Mouse (Mus musculus) C2C12 (cell line): Measurements from ENCODE around the gene Rbfox3. TPM values are rescaled to one million over a fixed set of nuclear protein-coding genes. Genes with fewer than 3 reads are reported as not detected.

Experiments
- H3K27me3 ChIP-seq: one replicate; pipeline ENCODE4 v1.6.1; 2011; ENCODE audit not compliant: control insufficient read depth, insufficient read depth, insufficient read length
- H3K36me3 ChIP-seq: one replicate; pipeline ENCODE4 v1.6.1; 2011; ENCODE audit not compliant: control insufficient read depth, insufficient read depth
- H3K4me3 ChIP-seq: one replicate; pipeline ENCODE4 v1.5.1; 2011; ENCODE audit warnings: mild to moderate bottlenecking, control low read depth; ENCODE audit not compliant: poor library complexity, insufficient read depth, severe bottlenecking
- H3K79me2 ChIP-seq: one replicate; pipeline ENCODE4 v1.6.1; 2011; ENCODE audit not compliant: control insufficient read depth, insufficient read depth
- H3K79me3 ChIP-seq: one replicate; pipeline ENCODE4 v1.6.1; 2011; ENCODE audit warnings: low read depth, control low read depth
- H3ac ChIP-seq: one replicate; pipeline ENCODE3; 2011; ENCODE audit warnings: low read depth; ENCODE audit not compliant: control insufficient read depth, insufficient read length
- CEBPB ChIP-seq: IDR thresholded peaks from one replicate; pipeline ENCODE4 v1.6.1; 2011; ENCODE audit warnings: low read depth, mild to moderate bottlenecking, control low read depth, moderate library complexity
- CTCF ChIP-seq: IDR thresholded peaks from one replicate; pipeline ENCODE4 v1.5.1; 2011; ENCODE audit not compliant: control insufficient read depth, insufficient read depth, insufficient read length
- FOSL1 ChIP-seq: IDR thresholded peaks from one replicate; pipeline ENCODE4 v1.8.0; 2011; ENCODE audit warnings: mild to moderate bottlenecking, low read length; ENCODE audit not compliant: poor library complexity, insufficient read depth, severe bottlenecking
- MAX ChIP-seq: IDR thresholded peaks from one replicate; pipeline ENCODE4 v1.6.1; 2011; ENCODE audit warnings: mild to moderate bottlenecking, control low read depth
- MYOD1 ChIP-seq: IDR thresholded peaks from one replicate; pipeline ENCODE4 v1.6.1; 2011; ENCODE audit warnings: low read depth; ENCODE audit not compliant: control insufficient read depth, insufficient read length
- MYOG ChIP-seq: IDR thresholded peaks from one replicate; pipeline ENCODE4 v1.6.1; 2011; ENCODE audit not compliant: control insufficient read depth, insufficient read length; ENCODE audit errors: extremely low read depth
- USF1 ChIP-seq: IDR thresholded peaks from one replicate; pipeline ENCODE4 v1.6.1; 2011; ENCODE audit warnings: low read depth, mild to moderate bottlenecking, control low read depth, moderate library complexity
- polyA plus RNA-seq: library from polyadenylated mRNA; unstranded; fragments of >200 nt; fragmentation: generic; extraction: Trizol; gene quantifications from one replicate; pipeline ENCODE4 v1.2.1, GENCODE M21; 2012; ENCODE audit warnings: missing spikeins

Gene Rbfox3
- polyA plus RNA-seq, 1 experiment: not detected

GRCm38 (mm10) chr11:118896032-118896675 lies 15.2 kb downstream of the Rbfox3 start:
- Histone ChIP-seq H3K79me3 (no peaks in the 10 kb centered on the region), H3K79me2 (no peaks in the 10 kb centered on the region), H3K36me3 (no peaks in the 10 kb centered on the region), H3K27me3 (peaks cover 88% of the 10 kb centered on the region), H3K4me3 (no peak overlapping the region), H3ac (no peak overlapping the region)
- TF ChIP-seq CTCF: no peak
- no peak for TF ChIP-seq MAX
- TF ChIP-seq USF1: no peak
- TF ChIP-seq MYOD1: no peak
- no peak for TF ChIP-seq CEBPB
- TF ChIP-seq MYOG: no peak
- TF ChIP-seq FOSL1: no peak

- H3K4me3 ChIP-seq: no peak overlapping the region
- no peak overlapping the region for H3ac ChIP-seq
- peaks cover 86% of the 10 kb centered on the region for H3K27me3 ChIP-seq
- H3K79me2 ChIP-seq: no peaks in the 10 kb centered on the region
- no peaks in the 10 kb centered on the region for H3K79me3 ChIP-seq
- no peak for TF ChIP-seq MYOG
- TF ChIP-seq CEBPB: no peak
- no peak for TF ChIP-seq MYOD1
- TF ChIP-seq USF1: no peak
- no peak for TF ChIP-seq FOSL1
- no peak for TF ChIP-seq MAX
- TF ChIP-seq CTCF: no peak
- H3K36me3 ChIP-seq: no peaks in the 10 kb centered on the region
Measured at GRCm38 (mm10) chr11:118894835-118895234, 16.6 kb downstream of the Rbfox3 start.

- Histone ChIP-seq H3K36me3 (no peaks in the 10 kb centered on the region), H3K79me3 (no peaks in the 10 kb centered on the region), H3K79me2 (no peaks in the 10 kb centered on the region), H3ac (no peak overlapping the region), H3K27me3 (peaks cover 86% of the 10 kb centered on the region), H3K4me3 (no peak overlapping the region)
- TF ChIP-seq MYOG (no peak), CEBPB (no peak), FOSL1 (no peak), USF1 (no peak), MYOD1 (no peak), MAX (no peak), CTCF (no peak)
Measured at GRCm38 (mm10) chr11:118894196-118894595, 17.2 kb downstream of the Rbfox3 start.

GRCm38 (mm10) chr11:118892876-118893275 lies 18.5 kb downstream of the Rbfox3 start:
- H3K4me3 ChIP-seq: no peak overlapping the region
- H3K36me3 ChIP-seq: no peaks in the 10 kb centered on the region
- no peak overlapping the region for H3ac ChIP-seq
- H3K27me3 ChIP-seq: peaks cover 82% of the 10 kb centered on the region
- no peak for TF ChIP-seq USF1
- TF ChIP-seq CEBPB: no peak
- TF ChIP-seq FOSL1: no peak
- TF ChIP-seq MYOD1: no peak
- TF ChIP-seq MAX: no peak
- TF ChIP-seq CTCF: no peak
- TF ChIP-seq MYOG: no peak
- no peaks in the 10 kb centered on the region for H3K79me2 ChIP-seq
- H3K79me3 ChIP-seq: no peaks in the 10 kb centered on the region

GRCm38 (mm10) chr11:118891516-118891915 lies 19.9 kb downstream of the Rbfox3 start:
- H3K79me3 ChIP-seq: no peaks in the 10 kb centered on the region
- no peak overlapping the region for H3K4me3 ChIP-seq
- H3K36me3 ChIP-seq: no peaks in the 10 kb centered on the region
- no peaks in the 10 kb centered on the region for H3K79me2 ChIP-seq
- H3K27me3 ChIP-seq: peaks cover 68% of the 10 kb centered on the region
- H3ac ChIP-seq: no peak overlapping the region
- TF ChIP-seq MAX (no peak), MYOG (no peak), MYOD1 (no peak)

- Histone ChIP-seq H3K79me3 (no peaks in the 10 kb centered on the region), H3ac (no peak overlapping the region), H3K79me2 (no peaks in the 10 kb centered on the region), H3K27me3 (peaks cover 65% of the 10 kb centered on the region), H3K4me3 (no peak overlapping the region), H3K36me3 (no peaks in the 10 kb centered on the region)
- TF ChIP-seq USF1 (no peak), MAX (no peak), MYOD1 (no peak)
Measured at GRCm38 (mm10) chr11:118890992-118891398, 20.4 kb downstream of the Rbfox3 start.
